Mouse (Mus musculus): Measurements from ENCODE around the gene B3galt4.
"Not testable (repeated sequence)": the region's sequence is repeated elsewhere in the genome, so short reads cannot be mapped to it uniquely, and the experiment has no call there.

The B3galt4 gene

DNA sequence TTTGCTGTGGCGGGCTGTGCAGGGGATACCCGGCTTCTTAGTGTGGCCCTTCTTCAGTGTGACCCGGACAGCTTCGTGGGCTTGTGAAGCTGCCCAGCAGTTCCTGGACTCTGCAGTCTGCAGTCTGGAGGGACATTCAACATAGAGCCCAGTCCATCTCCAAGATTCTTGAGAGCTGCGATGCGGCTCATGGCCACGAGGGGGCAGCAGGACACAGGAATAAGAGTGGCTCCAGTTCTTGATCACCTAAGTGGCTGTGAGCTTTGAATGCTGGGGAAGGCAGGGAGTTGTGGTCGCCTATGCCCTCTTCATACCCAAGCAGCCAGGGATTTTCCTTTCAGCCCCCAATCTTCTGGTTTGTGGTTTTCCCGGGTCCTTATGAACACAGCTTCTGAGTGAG lies 17.2 kb upstream of the B3galt4 start:
- peak; percentile 70 for DNase-seq (ENCODE audit: low read depth, low spot score)

DNA sequence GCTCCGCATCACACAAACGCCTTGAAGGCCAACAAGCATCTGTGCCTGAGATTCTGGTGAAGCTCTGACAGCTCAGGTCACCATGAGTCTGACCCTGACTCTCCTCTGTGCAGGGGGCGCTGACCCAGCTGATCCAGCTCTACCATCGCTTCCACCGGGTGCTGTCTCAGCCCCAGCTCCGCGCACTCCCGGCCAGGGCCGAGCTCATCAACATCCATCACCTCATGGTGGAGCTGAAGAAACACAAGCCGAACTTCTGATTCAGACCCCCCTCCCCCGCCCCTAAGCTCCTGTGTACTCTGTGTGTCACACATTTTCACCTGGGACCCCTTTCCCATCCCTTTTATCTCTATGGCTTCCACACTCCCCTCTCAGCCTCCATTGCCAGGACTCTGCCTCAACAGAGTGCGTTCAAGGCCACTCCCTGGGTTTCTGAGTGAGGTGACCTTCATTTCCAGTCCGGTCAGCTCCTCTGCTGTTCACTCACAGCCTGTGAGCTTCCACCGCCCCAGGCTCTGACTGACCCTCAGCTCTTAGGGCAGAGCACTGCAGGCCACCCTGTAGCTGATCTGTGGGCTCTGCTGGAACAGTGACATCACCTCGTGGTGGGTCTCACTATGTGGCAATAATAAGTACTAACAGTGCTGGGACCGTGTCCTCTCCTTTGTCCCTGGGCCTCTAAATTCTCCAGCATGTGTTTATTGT lies 14.7 kb upstream of the B3galt4 start:
- DNase-seq (ENCODE audit: low read depth, low spot score), result no peak

DNA sequence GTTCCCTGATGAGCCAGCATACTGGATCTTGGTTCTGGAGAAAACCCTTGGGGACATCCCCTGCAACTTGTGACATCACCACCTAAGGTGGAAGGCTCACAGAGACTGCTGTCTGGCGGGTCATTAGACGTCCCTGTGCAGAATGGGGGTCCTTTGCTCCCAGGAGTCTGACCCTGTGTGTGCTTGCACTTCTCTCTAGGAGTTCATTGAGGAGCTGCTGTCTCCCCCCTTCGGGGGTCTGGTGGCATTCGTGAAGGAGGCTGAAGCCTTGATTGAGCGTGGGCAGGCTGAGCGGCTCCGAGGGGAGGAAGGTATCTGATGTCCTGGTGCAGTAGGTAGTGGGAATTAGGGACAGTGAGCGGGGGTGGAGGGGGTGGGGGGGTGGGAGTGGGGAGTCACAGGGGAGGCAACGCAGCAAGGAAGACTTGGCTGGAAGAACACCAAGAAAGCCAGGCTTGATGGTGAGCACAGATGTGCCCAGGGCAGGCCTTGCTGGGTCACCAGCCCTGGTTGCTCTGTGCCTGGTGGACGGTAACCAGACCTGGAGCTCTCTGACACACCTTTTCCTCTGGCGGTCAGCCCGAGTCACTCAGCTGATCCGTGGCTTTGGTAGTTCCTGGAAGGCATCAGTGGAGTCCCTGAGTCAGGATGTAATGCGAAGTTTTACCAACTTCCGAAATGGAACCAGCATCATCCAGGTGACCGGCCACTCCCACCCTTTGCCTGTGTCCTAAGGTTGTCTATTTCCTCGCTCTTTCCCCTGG lies 14.0 kb upstream of the B3galt4 start:
- no peak for DNase-seq (ENCODE audit: low read depth, low spot score)

DNA sequence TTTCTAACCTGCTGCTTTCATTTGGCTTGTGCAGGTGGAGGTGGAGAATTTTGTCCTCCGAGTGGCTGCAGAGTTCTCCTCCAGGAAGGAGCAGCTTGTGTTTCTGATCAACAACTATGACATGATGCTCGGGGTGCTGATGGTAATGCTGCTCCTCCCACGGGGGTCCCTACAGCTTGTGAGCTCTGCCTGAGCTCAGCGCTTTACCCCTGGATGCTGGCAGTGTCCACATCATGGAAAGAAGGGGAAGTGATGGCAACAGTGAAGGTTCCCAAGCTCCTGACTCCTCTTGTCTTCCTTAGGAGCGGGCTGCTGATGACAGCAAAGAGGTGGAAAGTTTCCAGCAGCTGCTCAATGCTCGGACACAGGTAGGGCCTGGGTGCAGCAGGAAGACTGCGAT lies 11.6 kb upstream of the B3galt4 start:
- no peak for DNase-seq (ENCODE audit: low read depth, low spot score)

DNA sequence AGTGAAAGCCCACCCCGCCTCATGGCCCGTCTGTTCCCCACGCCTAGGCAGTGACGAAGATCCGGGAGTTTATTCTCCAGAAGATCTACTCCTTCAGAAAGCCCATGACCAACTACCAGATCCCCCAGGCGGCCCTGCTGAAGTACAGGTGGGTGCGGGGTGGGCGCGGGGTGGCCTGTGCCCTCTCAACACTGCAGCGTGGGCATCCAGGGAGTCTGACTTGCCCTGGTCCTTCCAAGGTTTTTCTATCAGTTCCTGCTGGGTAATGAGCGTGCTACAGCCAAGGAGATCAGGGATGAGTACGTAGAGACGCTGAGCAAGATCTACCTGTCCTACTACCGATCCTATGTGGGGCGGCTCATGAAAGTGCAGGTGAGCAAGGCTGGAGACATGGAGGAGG lies 8.7 kb upstream of the B3galt4 start:
- no peak for DNase-seq (ENCODE audit: low read depth, low spot score)

DNA sequence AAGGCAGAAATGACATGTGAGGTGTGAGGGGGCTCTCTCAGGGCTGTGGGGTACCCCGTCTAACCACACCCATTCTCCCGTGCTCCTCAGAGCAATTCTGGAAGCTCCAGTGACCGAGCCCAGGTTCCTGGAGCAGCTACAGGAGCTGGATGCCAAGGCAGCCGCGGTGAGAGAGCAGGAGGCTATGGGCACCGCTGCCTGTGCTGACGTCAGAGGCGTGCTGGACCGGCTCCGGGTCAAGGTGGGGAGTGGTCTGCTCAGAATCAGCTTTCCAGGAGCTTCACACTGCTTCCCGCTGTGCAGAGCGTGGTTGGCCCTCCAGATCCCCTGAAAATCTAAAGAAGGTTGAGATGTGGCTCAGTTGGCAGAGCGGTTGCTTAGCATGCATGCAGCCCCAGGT lies 7.8 kb upstream of the B3galt4 start:
- no peak for DNase-seq (ENCODE audit: low read depth, low spot score)

DNA sequence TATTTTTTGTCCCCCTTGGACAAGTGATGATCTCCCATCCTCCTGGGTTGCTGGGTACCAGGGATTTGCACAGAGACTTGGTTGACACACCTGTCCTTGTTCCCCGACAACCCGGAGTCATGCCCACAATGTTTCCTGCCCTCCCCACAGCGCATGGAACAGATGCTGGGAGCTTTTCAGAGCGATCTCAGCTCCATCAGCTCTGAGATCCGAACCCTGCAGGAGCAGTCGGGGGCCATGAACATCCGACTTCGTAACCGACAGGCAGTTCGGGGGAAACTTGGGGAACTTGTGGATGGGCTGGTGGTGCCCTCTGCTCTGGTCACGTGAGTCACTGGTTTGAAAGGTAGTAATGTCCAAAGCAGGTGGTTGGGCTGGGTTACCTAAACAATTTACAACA lies 7.2 kb upstream of the B3galt4 start:
- no peak for DNase-seq (ENCODE audit: low read depth, low spot score)

DNA sequence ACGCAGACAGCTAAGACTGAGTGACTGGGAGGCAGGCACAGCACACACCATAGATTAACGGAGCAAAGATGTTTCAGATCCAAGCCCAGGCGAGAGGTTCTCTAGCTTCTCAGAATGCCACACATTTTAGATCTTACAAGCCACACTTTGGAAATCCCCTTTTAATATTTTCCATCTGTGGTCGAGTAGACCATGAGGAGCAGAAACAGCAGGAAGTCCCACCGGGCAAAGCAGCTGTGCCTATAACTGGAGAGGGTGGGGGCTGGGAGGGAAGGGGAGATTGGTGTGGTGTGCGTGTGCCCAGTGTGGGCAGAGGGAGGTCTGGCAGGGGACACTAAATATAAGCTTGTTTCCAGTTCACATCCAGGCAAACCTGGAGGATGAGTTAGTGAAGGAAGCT lies 6.2 kb upstream of the B3galt4 start:
- no peak for DNase-seq (ENCODE audit: low read depth, low spot score)

DNA sequence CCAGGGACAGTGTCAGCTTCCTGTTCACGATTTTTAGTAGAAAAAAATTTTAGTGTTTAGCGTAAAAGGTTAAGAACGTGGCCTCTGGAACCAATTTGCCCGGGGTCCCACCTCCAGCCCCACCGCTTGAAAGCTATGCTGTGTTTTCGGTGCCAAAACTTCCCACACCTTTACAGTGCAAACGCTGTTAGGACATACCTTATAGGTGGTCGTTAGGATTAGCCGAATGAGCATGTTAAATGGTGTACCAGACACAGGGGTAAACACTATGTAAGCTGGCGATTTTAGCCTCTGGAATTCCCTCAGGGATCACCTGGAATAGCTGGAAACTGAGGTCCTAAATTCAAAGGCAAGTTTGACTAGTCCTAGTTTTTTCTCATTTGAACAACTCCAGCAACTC lies 5.0 kb upstream of the B3galt4 start:
- DNase-seq (ENCODE audit: low read depth, low spot score), result no peak

DNA sequence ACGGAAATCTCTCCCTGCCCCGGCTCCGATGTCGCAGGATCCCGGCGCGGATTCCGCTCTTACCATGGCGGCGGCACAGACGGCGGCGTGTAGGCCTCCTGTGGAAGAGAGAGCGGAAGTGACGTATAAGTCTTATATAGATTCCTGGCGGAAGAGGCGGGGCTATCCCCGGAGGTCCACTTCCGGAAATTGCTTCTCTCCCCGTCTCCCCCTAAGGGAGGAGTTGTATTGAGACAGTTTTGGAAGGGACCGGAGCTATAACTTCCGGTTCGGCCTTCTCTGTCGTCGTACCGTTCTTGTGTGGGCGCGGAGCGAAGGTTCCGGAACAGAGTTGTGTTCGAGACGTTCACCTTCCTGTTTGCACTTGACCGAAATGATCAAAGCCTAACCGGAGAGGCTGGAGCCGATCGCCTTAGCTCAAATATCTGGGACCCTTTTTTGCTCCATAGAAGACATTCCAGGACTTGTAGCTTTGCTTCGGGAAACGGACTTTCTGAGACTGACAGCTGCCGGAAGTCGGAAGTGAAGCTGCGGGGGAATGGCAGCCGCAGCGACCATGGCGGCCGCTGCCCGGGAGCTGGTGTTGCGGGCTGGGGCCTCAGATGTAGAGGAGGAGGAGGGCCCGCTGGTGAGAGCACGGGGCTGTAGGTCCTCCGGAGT lies 4.4 kb upstream of the B3galt4 start, which contains the start of the genes Vps52 and Rps18:
TSS of gene Vps52 (plus strand) at position 258 of the 660 bp plus-strand sequence.
TSS of gene Rps18 (minus strand) at position 447 of the 660 bp plus-strand sequence.
- DNase-seq (ENCODE audit: low read depth, low spot score), result peak; percentile 99

DNA sequence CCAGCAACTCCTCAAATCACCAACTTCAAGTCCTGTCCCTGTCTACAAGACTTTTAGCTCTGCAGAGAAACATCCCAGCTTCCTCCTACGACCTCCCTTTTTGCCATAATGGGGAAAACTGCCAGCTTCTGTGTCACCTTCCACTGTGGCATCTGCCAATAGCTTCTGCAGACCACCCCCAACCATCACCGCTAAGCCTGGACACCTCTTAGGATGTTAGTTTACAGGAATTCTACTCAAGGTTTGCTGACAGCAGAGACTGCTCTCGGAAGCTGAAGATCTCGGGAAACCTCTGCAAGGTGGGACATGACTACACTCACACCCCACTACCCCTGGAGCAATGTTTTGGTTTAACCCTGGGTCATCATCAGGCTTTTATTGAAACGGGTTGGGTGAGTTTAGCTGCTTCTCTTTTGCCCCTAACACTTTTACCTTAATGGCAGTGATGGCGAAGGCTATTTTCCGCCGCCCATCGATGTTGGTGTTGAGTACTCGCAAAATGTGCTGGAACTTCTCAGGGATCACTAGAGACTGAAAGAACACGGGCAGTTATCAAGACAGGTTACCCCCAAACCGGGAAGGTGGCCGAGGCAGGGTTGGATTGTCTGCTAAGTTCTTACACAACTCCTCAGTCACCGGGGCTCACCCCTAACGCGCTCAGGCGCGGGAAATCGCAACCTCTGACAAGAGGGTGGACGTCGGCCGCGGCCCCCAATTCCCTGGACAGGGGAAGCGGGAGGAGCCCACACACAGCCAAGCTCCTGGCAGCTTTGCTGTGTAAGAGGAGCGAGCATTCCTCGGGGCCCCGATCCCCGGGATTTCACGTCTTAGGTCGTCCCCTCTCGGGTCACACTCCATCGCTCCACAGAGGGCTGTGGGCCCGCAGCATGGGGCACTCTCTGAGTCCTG lies 3.6 kb upstream of the B3galt4 start:
- DNase-seq (ENCODE audit: low read depth, low spot score), result no peak

DNA sequence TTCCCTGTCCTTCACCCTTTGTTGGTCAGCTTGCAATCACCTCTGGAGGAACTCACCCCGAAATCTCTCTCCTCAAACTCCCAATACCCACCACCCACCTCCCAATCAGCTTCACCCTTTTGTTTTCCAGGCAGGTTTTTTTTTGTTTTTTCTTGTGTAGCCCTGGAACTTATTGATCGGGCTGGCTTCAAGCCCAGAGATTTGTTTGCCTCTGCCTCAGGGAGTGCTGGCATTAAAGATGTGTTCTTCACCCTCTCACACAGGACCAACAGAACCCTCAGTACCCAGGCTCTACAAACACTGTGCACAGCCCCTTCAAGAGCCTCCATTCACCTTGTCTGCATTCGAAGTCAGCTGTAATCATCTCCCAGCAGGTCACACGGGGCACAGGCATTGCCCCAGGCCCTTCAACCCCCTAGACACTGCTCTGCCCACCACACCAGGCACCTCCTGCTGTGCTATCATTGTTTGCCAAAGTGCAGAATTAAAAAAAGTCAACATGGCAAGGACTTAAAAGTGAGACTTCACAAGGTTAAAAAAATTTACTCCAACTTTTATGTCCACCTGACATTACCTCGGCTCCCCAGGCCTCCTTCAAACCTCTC lies 2.8 kb upstream of the B3galt4 start:
- no peak for DNase-seq (ENCODE audit: low read depth, low spot score)

DNA sequence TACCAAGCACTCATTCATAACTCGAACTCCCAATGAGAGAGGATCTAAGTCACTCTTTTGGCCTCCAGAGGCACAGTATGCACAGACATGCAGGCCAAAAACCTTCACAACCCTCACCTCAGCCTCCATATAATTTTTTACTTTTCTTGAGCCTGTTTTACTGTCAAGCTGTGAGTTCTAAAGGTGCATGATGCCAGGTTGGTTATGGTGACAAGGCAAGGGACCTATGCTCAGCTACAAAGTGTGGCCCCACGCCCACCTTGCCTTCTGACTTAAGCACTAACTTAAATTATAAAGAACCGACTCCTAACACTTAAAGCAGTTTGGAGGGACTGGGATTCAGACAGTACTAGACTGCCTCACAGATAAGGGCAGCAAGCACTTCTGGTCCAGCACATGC lies 2.0 kb upstream of the B3galt4 start:
- no peak for DNase-seq (ENCODE audit: low read depth, low spot score)

DNA sequence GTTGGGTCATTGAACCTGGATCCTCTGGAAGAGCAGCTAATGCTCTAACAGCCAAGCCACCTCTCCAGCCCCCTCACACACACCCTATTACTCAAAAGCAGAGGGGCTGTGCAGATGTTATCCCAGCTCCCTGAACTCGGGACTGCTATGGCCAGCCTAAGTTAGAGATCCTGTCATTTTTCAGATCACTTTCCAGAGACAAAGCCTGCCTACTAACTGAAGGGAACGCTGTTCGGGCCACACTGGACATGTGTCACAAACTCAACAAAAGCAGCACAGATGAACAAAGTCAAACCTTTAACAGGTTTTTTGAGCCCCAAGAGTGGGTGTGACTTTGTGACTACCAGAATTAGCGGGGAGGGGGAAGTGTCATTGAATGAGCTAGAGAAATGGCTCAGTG lies 1.6 kb upstream of the B3galt4 start:
- DNase-seq (ENCODE audit: low read depth, low spot score), result no peak

DNA sequence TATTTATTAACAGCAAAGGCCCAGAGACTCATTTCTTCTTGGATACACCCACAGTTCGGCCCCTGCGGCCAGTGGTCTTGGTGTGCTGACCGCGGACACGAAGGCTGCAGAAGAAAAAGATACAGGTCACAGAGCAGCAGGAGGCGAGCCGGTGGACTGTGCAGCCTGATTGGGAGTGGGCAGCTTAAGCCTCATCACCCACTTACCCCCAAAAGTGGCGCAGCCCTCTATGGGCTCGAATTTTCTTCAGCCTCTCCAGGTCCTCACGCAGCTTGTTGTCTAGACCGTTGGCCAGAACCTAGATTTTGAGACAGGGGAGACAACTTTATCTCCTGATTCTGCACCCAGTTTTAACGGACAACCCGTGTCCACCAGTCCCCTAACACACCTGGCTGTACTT lies 727 bp upstream of the B3galt4 start:
- not testable (repeated sequence) for DNase-seq (ENCODE audit: low read depth, low spot score)

DNA sequence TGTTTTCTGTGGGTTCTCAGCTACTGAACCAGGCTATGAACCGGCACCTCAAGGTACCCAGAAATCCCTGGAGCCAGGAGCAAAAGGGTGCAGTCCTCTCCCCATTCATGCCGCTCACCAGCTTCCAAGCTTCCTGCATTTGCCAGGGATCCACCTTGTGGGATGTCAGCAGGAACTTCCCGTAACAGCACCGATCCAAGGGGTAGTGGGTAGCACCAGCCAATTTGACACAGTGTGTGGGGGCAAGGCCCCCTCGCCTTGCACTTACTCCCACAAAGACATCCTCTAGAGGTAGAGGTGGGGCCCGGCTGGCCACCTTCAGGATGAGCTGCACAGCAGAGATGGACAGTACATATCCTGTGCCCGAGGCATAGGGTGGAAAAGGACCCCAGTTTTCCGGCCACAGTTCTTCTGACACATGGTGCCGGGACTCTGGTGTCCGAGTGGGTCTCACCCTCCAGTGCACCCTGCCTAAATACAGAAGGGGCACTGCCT lies 1.1 kb downstream of the B3galt4 start:
- DNase-seq (ENCODE audit: low read depth, low spot score), result no peak

DNA sequence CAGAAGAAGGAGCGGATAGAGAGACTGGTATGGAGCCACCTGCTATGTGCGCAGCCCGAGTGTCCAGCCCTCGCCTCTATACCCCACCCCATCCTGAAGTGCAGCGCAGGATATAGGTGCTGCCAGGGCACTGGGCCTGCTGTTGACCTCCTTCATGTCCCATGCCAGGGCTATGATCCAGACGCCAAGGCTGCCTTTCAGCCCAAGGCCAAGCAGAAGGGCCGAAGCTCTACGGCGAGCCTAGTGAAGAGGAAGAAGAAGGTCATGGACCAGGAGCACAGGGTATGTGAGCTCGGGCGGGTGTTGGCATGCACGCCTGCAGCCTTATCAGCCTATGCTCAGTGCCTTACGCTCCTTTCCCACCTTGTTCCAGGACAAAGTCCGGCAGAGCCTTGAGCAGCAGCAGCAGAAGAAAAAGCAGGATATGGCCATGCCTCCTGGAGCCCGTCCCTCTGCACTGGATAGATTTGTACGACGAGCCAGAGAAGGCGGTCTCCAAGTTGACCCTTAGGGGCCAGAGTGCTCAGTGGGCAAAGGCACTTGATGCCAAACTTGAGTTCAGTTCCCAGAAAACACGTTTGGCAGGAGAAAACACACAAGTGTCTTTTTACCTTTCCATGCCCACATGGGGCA lies 2.3 kb downstream of the B3galt4 start:
- no peak for DNase-seq (ENCODE audit: low read depth, low spot score)

DNA sequence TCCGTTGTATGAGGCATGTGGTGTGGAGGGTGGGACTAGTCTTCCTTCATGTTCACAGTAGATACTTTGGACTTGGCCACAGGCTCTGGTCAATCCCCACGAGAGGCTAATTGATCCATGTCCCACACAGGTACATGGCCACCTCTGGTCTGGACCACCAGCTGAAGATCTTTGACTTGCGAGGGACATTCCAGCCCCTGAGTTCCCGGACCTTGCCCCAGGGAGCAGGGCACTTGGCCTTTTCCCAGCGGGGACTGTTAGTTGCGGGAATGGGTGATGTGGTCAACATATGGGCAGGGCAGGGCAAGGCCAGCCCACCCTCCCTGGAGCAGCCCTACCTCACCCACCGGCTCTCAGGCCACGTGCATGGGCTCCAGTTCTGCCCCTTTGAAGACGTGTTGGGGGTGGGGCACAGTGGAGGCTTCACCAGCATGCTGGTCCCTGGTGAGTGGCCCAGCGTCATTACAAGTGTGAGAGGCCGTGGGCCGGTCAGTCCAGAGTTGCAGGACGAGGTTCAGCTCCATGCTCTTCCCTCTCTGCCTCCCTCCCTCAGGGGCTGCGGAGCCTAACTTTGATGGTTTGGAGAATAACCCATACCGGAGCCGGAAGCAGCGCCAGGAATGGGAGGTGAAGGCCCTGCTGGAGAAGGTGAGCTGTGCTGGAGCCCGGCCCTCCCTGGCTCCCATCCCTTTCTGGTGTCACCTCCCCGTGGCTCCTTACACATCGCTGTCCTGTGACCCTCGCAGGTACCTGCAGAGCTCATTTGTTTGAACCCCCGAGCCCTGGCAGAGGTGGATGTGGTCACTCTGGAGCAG lies 3.0 kb downstream of the B3galt4 start:
- DNase-seq (ENCODE audit: low read depth, low spot score), result no peak

DNA sequence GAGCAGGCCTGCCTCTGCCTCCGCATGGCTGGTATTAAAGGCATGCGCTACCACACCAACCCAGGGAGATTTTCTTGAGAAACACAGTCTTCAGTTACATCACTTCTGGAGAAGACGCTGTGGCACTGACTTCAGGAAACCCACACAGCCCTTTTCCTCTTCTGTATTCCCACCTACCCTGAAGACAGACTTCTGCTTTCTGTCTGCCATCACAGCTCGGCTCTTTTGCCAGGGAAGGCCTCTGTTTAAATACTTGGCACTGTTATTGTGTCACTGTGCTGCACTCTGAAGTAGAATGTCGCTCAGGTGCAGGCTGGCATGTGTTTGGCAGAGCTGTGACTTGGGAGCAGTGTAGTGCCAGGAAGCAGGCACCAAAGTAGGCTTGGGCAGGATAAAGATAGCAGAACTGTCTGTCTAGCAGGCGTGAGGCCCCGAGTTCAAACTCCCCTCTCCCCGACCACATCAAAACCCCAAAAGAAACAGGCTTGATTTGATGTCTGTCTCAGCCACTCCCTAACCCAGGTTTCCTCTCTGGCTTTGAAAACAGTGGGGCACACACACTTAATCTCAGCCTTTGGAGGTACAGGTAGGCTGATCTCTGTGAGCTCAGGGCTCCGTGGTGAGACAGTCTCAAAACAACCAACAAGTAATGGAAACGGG lies 3.7 kb downstream of the B3galt4 start:
- DNase-seq (ENCODE audit: low read depth, low spot score), result no peak
